Mouse (Mus musculus): Measurements from ENCODE around the gene Prl8a2. TPM values are rescaled to one million over a fixed set of nuclear protein-coding genes. Genes with fewer than 3 reads are reported as not detected.

Gene Prl8a2
- polyA plus RNA-seq (2017; shearing (Covaris generic)): not detected

GRCm38 (mm10) chr13:27345373-27345772 is at the start of gene Prl8a2:
Gene Prl8a2, plus strand, starts transcription at chr13:27345673.

GRCm38 (mm10) chr13:27312334-27313225 is 32.9 kb upstream of the Prl8a2 start, which contains the start of gene Prl6a1:
Gene Prl6a1, plus strand, starts transcription at chr13:27312627.

DNA sequence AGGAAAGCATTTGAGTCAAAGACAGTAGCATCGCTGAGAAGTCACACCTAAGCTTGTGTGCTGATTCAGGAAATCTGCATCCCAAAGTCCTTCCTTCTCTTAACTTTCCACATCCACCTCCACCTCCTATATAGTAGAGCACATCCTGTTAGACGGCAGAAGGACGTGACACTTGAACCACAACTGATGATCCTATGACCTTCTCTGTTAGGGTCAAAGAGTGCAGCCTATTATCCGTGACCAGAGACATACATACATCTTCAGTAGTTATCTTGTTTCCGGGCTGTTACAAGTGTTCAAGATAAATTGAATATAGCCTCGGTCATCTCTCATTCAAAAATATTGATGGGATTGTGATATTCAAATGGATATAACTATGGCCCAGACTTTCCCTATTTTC is 45.3 kb downstream of the Prl8a2 start, which contains the start of gene Prl2b1:
Gene Prl2b1 (minus strand): TSS at position 101 of the 400 bp plus-strand sequence.

Other genes with a start within 250 kb of the Prl8a2 start
- gene Prl3d2, start 224.0 kb upstream of the Prl8a2 start, polyA plus RNA-seq (2017; shearing (Covaris generic)): not detected
- gene Prl3d3, start 188.9 kb upstream of the Prl8a2 start, polyA plus RNA-seq (2017; shearing (Covaris generic)): not detected
- not detected for gene Prl3c1, start 149.0 kb upstream of the Prl8a2 start, polyA plus RNA-seq (2017; shearing (Covaris generic))
- gene Prl3b1, start 103.8 kb upstream of the Prl8a2 start, polyA plus RNA-seq (2017; shearing (Covaris generic)): not detected
- gene Prl3a1, start 86.2 kb upstream of the Prl8a2 start, polyA plus RNA-seq (2017; shearing (Covaris generic)): not detected
- gene Prl6a1, start 33.0 kb upstream of the Prl8a2 start, polyA plus RNA-seq (2017; shearing (Covaris generic)): not detected
- not detected for gene Prl2b1, start 45.2 kb downstream of the Prl8a2 start, polyA plus RNA-seq (2017; shearing (Covaris generic))
- gene Prl8a6, start 93.0 kb downstream of the Prl8a2 start, polyA plus RNA-seq (2017; shearing (Covaris generic)): not detected
- not detected for gene Prl8a8, start 167.5 kb downstream of the Prl8a2 start, polyA plus RNA-seq (2017; shearing (Covaris generic))
- not detected for gene Prl8a9, start 218.9 kb downstream of the Prl8a2 start, polyA plus RNA-seq (2017; shearing (Covaris generic))
- not detected for gene Prl8a1, start 236.5 kb downstream of the Prl8a2 start, polyA plus RNA-seq (2017; shearing (Covaris generic))